Mouse (Mus musculus) megakaryocyte, adult 5-6 weeks (primary cell): Measurements from ENCODE around the gene Dgat2. TPM values are rescaled to one million over a fixed set of nuclear protein-coding genes. Genes with fewer than 3 reads are reported as not detected.

ENCODE experiments used
- total RNA-seq, 2 experiments: library from RNA; stranded (forward) in 1 of 2; stranded (reverse) in 1 of 2; fragments of 153-499, 151-499 nt in 1 of 2; fragments of 221-1000, 200-1000 nt in 1 of 2; gene quantifications; 2 replicates each; pipeline versions ENCODE4 v1.2.3 to v1.2.4; 2015 to 2017

Gene Dgat2
- total RNA-seq, 2 experiments from 2014 or later = 9.1 to 10.8 TPM

Other genes with a start within 250 kb of the Dgat2 start
- gene Uvrag, start 41.6 kb downstream of the Dgat2 start, total RNA-seq (2015) = 37.2 and 42.4 TPM in 2 replicates
- 43.1 and 50.8 TPM in 2 replicates for gene Uvrag, start 41.6 kb downstream of the Dgat2 start, total RNA-seq (2017)
- gene Mogat2, start 55.9 kb upstream of the Dgat2 start, total RNA-seq (2015) = 1.6 TPM in 2 replicates
- 1.4 and 3.0 TPM in 2 replicates for gene Mogat2, start 55.9 kb upstream of the Dgat2 start, total RNA-seq (2017)
- 0.07 and 0.25 TPM in 2 replicates for gene Map6, start 84.7 kb upstream of the Dgat2 start, total RNA-seq (2015)
- gene Map6, start 84.7 kb upstream of the Dgat2 start, total RNA-seq (2017) = 0.22 and 0.94 TPM in 2 replicates
- 0.23 and 0.76 TPM in 2 replicates for gene Serpinh1, start 170.5 kb upstream of the Dgat2 start, total RNA-seq (2015)
- 0.37 and 0.73 TPM in 2 replicates for gene Serpinh1, start 170.5 kb upstream of the Dgat2 start, total RNA-seq (2017)
- gene Gdpd5, start 198.7 kb upstream of the Dgat2 start, total RNA-seq (2015) = 0.96 and 3.5 TPM in 2 replicates
- gene Gdpd5, start 198.7 kb upstream of the Dgat2 start, total RNA-seq (2017) = 0.70 and 1.0 TPM in 2 replicates